Mouse (Mus musculus) liver, embryonic 14.5 days (tissue): Measurements from ENCODE around the gene Glb1l.

Experiments used
- CTCF ChIP-seq: IDR thresholded peaks from 2 replicates; pipeline ENCODE4 v1.5.1; 2016; ENCODE audit warnings: antibody characterized with exemption, low read depth, control low read depth
- EP300 ChIP-seq: IDR thresholded peaks from 2 replicates; pipeline ENCODE4 v1.6.1; 2016; ENCODE audit warnings: antibody characterized with exemption, low read depth

GRCm38 (mm10) chr1:75252308-75252707 lies 41.7 kb upstream of the Glb1l start:
- no peak for TF ChIP-seq CTCF
- no peak for TF ChIP-seq EP300
